Mouse (Mus musculus) hindbrain, embryonic 10.5 days (tissue): Measurements from ENCODE around the gene Ndufa8. TPM values are rescaled to one million over a fixed set of nuclear protein-coding genes. Genes with fewer than 3 reads are reported as not detected.
A peak's percentile ranks its signal among the peaks of the same experiment; 100 is the strongest.

Experiments used
- DNase-seq: peaks from one replicate; pipeline ENCODE4 v3.0.0-alpha.2; 2017; ENCODE audit warnings: low spot score
- H3K27ac ChIP-seq: fragments of 300-500 bp; sonication (generic); 2 replicates; pipeline ENCODE4 v1.5.1; 2016; ENCODE audit warnings: mild to moderate bottlenecking, moderate library complexity
- H3K27me3 ChIP-seq: fragments of 300-500 bp; sonication (generic); 2 replicates; pipeline ENCODE4 v1.6.1; 2016; ENCODE audit warnings: mild to moderate bottlenecking; ENCODE audit not compliant: poor library complexity, insufficient read depth, severe bottlenecking
- H3K36me3 ChIP-seq: fragments of 300-500 bp; sonication (generic); 2 replicates; pipeline ENCODE4 v1.6.1; 2016; ENCODE audit warnings: mild to moderate bottlenecking, moderate library complexity
- H3K4me1 ChIP-seq: fragments of 300-500 bp; sonication (generic); replicated peaks from 2 replicates; pipeline ENCODE4 v1.6.1; 2016; ENCODE audit warnings: mild to moderate bottlenecking
- H3K4me3 ChIP-seq: fragments of 300-500 bp; sonication (generic); 2 replicates; pipeline ENCODE4 v1.5.1; 2016; ENCODE audit warnings: mild to moderate bottlenecking, moderate library complexity
- H3K9me3 ChIP-seq: fragments of 300-500 bp; sonication (generic); 2 replicates; pipeline ENCODE4 v1.6.1; 2016; ENCODE audit warnings: mild to moderate bottlenecking, moderate library complexity
- WGBS: fragments of 180-500 bp; shearing (Covaris S2); methylation state at CpG from one replicate; pipeline ENCODE4 v1.1.7; 2016; 5-methylcytosine and 5-hydroxymethylcytosine counted together
- polyA plus RNA-seq: library from polyadenylated mRNA; unstranded; fragments of >200 nt; fragmentation: Nextera tagmentation; extraction: Ambion mirVana; gene quantifications from 2 replicates; pipeline ENCODE4 v1.2.1, GENCODE M21; 2016

The Ndufa8 gene
- 202 and 224 TPM in 2 replicates for polyA plus RNA-seq

DNA sequence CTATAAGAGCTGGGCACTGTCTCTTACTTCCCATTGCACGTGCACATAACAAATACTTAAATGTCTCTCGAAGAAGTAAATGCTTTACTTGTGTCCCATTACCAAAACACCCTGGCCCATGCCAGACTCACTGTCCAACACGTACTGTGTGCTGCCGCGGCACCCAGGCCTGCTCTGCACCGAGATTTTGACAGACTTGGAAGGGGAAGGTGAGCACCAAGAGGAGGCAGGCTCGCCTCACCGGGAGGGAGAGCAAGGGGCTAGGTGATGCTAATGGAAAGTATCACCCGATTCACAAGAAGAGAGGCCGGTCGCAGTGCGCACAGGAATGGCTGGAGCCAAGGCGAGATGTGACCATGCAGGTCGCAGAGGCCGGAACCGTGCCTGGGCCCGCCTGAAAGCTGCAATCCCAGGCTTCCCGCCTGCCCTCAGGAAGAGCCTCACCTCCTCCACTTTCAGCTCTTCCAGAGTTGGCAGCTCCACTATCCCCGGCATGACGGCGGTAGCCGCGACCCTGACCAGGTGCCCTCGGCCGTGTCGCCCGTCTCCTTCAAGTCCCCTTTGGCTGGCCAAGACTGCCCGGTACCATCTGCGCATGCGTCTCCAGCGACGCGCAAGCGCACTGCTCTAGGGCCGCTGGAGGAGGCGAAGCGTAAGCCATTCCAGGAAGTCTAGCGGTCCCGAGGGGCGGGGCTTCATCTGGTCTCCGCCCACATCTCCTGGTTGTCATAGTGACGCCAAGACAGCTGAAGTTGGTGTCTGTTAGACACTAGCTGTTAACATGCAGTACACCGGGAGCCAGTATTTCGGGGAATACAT lies at the start of gene Ndufa8, which contains the start of gene Morn5:
Ndufa8 (minus strand) TSS at position 659 of the 819 bp plus-strand sequence.
Morn5 (plus strand) TSS at position 711 of the 819 bp plus-strand sequence.
- Histone ChIP-seq H3K27ac (peak within 1 kb of the TSS; percentile 89), H3K4me3 (peak within 1 kb of the TSS; percentile 82), H3K4me1 (peaks cover 23% of the 10 kb centered on the region), H3K27me3 (no peaks in the 10 kb centered on the region), H3K9me3 (no peaks in the 10 kb centered on the region), H3K36me3 (peaks cover 10% of the 10 kb centered on the region)
- 1% methylated on average over 44 of the region's 44 CpGs for WGBS
- DNase-seq, result peak; percentile 99

- Histone ChIP-seq H3K9me3 (no peaks in the 10 kb centered on the region), H3K36me3 (no peaks in the 10 kb centered on the region), H3K4me3 (no peak overlapping the region), H3K4me1 (peaks cover 14% of the 10 kb centered on the region), H3K27ac (no peak overlapping the region), H3K27me3 (peaks cover 100% of the 10 kb centered on the region)
- WGBS, result 4% methylated on average over 5 of the region's 5 CpGs
- no peak for DNase-seq
These were observed 48.8 kb upstream of the Ndufa8 start for GRCm38 (mm10) chr2:36098021-36098420.

DNA sequence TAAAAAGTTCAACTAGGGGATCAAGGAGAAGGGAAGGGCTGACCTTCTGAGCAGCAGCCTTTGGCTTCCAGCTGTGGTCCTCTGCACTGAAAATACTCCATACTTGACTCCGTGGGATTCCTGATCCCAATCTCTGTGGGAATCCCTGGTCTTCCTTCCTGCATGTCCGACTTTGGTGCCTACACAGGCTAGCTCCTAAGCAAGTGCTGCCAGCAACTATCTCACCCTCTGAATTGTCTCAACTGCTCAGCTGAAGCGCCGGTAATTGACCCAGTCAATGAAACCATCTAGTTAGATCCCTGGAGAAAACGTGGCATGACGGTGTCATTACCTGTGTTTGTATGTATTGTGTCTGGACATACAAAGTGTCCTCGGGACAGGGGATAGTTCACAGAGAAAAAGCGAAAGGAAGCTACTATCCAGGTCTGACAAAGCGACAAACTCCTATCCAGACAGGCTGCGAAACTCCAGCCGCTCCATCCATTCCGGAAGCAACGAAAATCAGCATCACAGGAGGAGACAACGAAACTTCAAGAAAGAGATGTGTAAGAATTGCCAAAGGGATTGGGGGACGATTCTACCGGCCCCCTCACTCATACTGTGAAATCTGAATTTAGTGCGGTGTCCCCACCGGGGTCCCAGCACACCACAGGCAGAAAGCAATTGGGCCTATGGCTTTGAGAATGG lies 48.1 kb upstream of the Ndufa8 start:
- Histone ChIP-seq H3K27me3 (peaks cover 100% of the 10 kb centered on the region), H3K27ac (no peak overlapping the region), H3K4me3 (no peak overlapping the region), H3K36me3 (no peaks in the 10 kb centered on the region), H3K9me3 (no peaks in the 10 kb centered on the region), H3K4me1 (peaks cover 7% of the 10 kb centered on the region)
- 3% methylated on average over 18 of the region's 18 CpGs for WGBS
- peak; percentile 36 for DNase-seq

GRCm38 (mm10) chr2:36093914-36094475 lies 44.8 kb upstream of the Ndufa8 start:
- Histone ChIP-seq H3K4me1 (peaks cover 16% of the 10 kb centered on the region), H3K27ac (no peak overlapping the region), H3K9me3 (no peaks in the 10 kb centered on the region), H3K4me3 (no peak overlapping the region), H3K36me3 (no peaks in the 10 kb centered on the region), H3K27me3 (peaks cover 100% of the 10 kb centered on the region)
- DNase-seq, result peak; percentile 40
- WGBS, result 2% methylated on average over 31 of the region's 31 CpGs

DNA sequence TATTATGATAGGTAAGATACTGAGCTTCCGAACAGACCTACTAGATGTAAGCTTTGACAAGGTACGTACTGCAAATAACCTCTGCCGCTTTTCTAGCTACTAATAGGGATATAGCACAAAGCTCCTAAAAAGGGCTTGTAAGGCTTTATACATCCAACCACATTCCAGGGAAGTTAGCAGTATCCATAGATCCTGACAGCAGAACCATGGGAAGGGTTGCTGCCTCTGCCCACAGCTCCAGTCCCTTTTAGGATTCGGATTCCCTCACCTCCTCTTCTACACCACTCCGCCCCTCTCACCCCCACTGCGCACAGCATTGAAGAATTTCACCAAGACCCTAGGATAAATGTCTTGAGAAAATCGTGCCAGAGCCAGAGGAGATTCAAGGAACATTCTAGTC lies 44.1 kb upstream of the Ndufa8 start:
- WGBS, result 12% methylated on average over 7 of the region's 7 CpGs
- peaks cover 100% of the 10 kb centered on the region for H3K27me3 ChIP-seq
- no peaks in the 10 kb centered on the region for H3K36me3 ChIP-seq
- H3K9me3 ChIP-seq, result no peaks in the 10 kb centered on the region
- DNase-seq, result peak; percentile 18
- H3K4me3 ChIP-seq, result no peak overlapping the region
- H3K4me1 ChIP-seq, result peaks cover 16% of the 10 kb centered on the region
- no peak overlapping the region for H3K27ac ChIP-seq

DNA sequence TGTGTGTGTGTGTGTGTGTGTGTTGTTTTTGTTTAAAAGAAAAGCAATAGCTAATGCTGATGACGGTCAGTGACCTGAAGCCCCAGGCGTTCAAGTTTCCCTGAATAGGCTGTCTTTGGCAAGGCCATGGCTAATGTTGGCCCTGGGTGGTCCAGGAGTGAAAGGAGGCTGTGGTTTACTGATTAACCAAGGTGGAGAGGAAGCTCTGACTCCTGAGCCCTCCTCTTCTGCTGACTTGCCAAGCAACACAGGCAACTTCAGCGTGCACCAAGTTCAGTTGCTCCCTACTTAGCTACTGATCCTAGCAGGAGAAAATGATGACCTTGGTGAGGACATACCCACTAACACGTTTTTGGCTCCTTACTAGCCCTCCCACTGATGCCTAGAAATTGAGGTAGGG lies 43.5 kb upstream of the Ndufa8 start:
- 2% methylated on average over 4 of the region's 4 CpGs for WGBS
- Histone ChIP-seq H3K4me3 (no peak overlapping the region), H3K36me3 (no peaks in the 10 kb centered on the region), H3K9me3 (no peaks in the 10 kb centered on the region), H3K4me1 (peaks cover 16% of the 10 kb centered on the region), H3K27me3 (peaks cover 100% of the 10 kb centered on the region), H3K27ac (no peak overlapping the region)
- DNase-seq, result peak; percentile 36

- peaks cover 100% of the 10 kb centered on the region for H3K27me3 ChIP-seq
- peak overlapping the region; percentile 60 for H3K4me3 ChIP-seq
- 0 out of 2 replicates have a peak overlapping the region, but pooled peaks have one; percentile 1 for H3K27ac ChIP-seq
- 1% methylated on average over 70 of the region's 70 CpGs for WGBS
- H3K9me3 ChIP-seq, result no peaks in the 10 kb centered on the region
- peak; percentile 86 for DNase-seq
- peaks cover 16% of the 10 kb centered on the region for H3K4me1 ChIP-seq
- no peaks in the 10 kb centered on the region for H3K36me3 ChIP-seq
These were observed 41.9 kb upstream of the Ndufa8 start for GRCm38 (mm10) chr2:36090853-36091741.

DNA sequence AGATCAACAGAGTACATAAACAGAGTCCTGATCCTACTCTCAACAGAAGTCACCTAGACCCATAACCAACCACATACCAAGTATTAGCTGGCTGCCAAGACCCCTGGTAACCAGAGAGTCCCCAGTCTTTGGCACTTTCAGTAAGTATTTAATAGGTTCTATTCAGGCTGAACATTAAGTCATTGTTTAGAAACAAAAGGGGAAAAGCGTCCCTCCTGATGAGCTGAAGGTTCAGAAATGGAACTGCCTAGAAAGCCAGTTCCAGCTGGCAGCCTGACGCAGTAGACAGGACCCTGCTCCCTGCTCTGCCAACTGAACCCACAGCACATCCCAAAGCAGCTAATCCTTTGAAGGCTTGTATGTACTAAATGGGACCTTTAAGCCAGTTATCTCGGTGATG lies 40.0 kb upstream of the Ndufa8 start:
- Histone ChIP-seq H3K27me3 (peaks cover 92% of the 10 kb centered on the region), H3K9me3 (no peaks in the 10 kb centered on the region), H3K36me3 (no peaks in the 10 kb centered on the region), H3K4me1 (peaks cover 16% of the 10 kb centered on the region), H3K4me3 (no peak overlapping the region), H3K27ac (no peak overlapping the region)
- no peak for DNase-seq
- 59% methylated on average over 3 of the region's 3 CpGs for WGBS

DNA sequence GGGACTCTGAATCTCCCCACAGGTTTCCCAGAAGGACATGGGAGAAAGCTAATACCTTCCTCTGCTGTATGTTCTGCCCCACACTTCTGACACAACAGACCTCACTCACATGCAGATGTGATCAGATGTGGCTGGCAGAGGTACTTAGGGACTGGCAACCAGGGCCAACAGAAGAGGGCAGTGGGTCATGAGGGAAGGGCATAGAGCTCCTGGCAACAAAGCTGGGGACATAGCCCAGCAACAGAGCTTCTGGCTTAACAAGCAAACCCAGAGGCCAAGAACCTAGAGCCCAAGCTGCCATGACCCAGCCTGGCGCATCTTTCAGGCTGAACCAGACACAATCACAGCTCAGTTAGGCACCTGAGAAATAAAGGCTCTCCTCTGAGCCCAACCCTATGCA lies 35.8 kb upstream of the Ndufa8 start:
- no peak overlapping the region for H3K4me3 ChIP-seq
- no peaks in the 10 kb centered on the region for H3K36me3 ChIP-seq
- H3K4me1 ChIP-seq, result peaks cover 7% of the 10 kb centered on the region
- H3K27ac ChIP-seq, result no peak overlapping the region
- DNase-seq, result no peak
- peaks cover 55% of the 10 kb centered on the region for H3K27me3 ChIP-seq
- WGBS, result 92% methylated on average over 1 of the region's 1 CpGs
- no peaks in the 10 kb centered on the region for H3K9me3 ChIP-seq

DNA sequence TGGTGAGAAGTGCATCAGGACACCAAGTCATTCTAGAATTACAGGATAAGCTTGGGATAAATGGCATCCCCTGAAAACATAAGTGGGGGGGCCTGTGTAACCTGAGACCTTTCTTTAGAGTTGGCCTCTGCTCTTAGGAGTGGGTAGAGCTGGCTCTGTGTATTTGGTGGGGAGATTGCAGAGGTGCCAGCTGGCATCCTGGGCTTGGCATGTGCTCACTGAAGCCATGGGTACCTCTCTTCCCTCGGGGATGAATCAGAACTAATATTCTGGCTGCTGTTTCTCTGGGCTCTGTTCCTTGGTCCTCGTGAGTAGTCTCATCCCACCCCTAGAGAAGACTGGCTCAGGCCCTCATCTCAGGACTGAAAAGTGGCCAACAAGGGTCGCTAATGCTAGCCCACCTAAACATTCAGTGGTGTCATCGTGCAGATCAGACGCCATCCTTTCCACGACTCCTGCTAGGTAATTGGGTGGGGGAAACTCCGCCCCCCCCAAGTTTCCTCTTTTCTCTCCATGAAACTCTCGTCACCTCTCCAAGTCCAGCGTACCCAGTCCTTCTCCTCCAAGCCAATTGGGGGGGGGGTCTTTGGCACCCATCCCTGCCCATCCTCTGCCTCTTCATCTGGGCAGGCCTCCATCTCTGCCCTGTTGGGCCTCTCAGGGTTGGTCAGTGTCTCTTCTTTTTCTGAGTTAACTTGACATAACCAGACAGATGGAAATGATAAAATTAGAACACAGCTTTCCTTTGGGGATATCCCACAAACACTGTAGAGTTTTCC lies 33.8 kb upstream of the Ndufa8 start:
- H3K4me1 ChIP-seq, result peaks cover 15% of the 10 kb centered on the region
- H3K9me3 ChIP-seq, result no peaks in the 10 kb centered on the region
- no peak overlapping the region for H3K27ac ChIP-seq
- no peak overlapping the region for H3K4me3 ChIP-seq
- no peaks in the 10 kb centered on the region for H3K36me3 ChIP-seq
- WGBS, result 85% methylated on average over 9 of the region's 9 CpGs
- DNase-seq, result no peak
- H3K27me3 ChIP-seq, result peaks cover 43% of the 10 kb centered on the region

DNA sequence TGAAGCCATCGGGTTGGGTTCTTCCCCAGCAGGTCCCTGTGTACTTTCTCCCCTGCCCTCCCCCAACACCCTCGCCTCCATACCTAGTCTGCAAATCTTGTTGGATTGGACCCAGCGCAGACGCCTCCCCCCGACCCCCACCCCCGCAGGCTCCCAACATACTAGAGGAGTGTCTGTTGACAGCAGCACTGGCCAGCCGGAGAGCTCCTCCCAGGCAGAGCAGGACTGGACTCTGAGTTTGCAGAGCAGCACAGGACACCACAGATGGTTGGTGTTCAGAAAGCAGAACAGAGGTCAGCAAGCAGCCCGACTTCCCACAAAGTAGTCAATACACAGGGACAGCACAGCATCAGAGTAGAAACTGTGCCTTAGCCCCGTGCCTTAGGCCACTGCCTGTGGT lies 32.2 kb upstream of the Ndufa8 start:
- Histone ChIP-seq H3K4me3 (no peak overlapping the region), H3K27me3 (peaks cover 28% of the 10 kb centered on the region), H3K9me3 (no peaks in the 10 kb centered on the region), H3K36me3 (no peaks in the 10 kb centered on the region), H3K4me1 (peaks cover 27% of the 10 kb centered on the region), H3K27ac (peak overlapping the region; percentile 12; the same call in 1 of the 2 replicates)
- DNase-seq, result peak; percentile 38
- 33% methylated on average over 9 of the region's 9 CpGs for WGBS
